Mouse (Mus musculus) mammary gland, adult 2 months (tissue): Measurements from ENCODE around the gene Znrf3. TPM values are rescaled to one million over a fixed set of nuclear protein-coding genes. Genes with fewer than 3 reads are reported as not detected.

Source experiments
- polyA plus RNA-seq: library from polyadenylated mRNA; depleted of rRNA; stranded (reverse); fragments of >200 nt; gene quantifications from 2 replicates; pipeline ENCODE4 v1.2.3, GENCODE M21; 2012; ENCODE audit warnings: low replicate concordance; rRNA removed

Gene Znrf3
- 4.8 and 6.9 TPM in 2 replicates for polyA plus RNA-seq

DNA sequence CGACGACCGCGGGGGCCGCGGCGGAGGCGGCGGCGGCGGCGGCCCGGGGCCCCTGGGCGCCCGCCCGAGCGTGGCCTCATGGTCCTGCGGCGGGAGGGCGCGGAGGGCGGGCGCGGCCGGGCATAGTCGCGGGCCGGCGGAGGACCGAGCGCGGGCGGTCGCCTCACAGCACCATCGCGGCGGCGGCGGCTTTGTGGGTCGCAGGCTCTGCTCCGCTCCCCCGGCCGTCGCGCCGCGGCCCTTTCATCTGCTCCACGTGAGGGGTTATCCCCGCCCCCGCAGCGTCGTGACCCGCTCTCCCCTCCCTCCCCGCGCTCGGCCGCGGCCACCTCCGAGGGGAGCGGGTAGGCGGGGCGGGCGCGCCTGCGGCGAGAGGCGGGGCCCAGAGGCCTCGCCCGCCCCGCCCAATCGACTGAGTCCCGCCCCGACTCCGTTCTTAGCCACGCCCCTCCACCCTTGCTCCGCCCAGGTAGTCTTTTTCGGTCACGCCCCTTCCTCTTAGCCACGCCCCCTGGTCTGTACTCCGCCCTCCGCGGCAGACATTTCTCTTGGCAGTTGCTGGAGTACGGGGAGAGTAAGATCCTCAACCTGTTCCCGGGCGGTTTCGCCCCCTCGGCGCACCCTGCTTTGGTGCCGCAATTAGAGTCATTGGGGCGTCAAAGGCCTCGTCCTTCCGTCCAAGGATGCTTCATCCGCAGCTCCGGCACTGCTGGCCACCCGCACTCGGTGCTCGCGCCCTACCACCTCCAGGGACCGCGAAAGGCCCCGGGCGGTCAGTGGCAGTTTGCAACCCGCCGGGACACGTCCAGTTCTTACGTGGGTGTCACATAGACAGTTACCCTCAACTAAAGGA, at the start of gene Znrf3:
Znrf3 (minus strand) TSS at position 249 of the 853 bp plus-strand sequence.

GRCm38 (mm10) chr11:5261508-5262392, 182.9 kb downstream of the Znrf3 start, which contains the start of gene Kremen1:
Gene Kremen1 (minus strand): TSS chr11:5261558.

Other genes with a start within 250 kb of the Znrf3 start
- 23.7 and 26.4 TPM in 2 replicates for gene Kremen1, start 183.3 kb downstream of the Znrf3 start, polyA plus RNA-seq
- gene Xbp1, start 75.8 kb upstream of the Znrf3 start, polyA plus RNA-seq, result 128 and 200 TPM in 2 replicates
- 5.9 and 6.0 TPM in 2 replicates for gene Ccdc117, start 97.3 kb upstream of the Znrf3 start, polyA plus RNA-seq
- not detected in 2 replicates for gene Ankrd36, start 124.8 kb upstream of the Znrf3 start, polyA plus RNA-seq